Mouse (Mus musculus): ENCODE data around the gene Vma21.

Vma21 gene

GRCm38 (mm10) chrX:71815631-71816345, at the start of gene Vma21:
Gene Vma21 (plus strand): TSS chrX:71815924.
- peak; percentile 15 for DNase-seq

GRCm38 (mm10) chrX:71767909-71768308, 47.8 kb upstream of the Vma21 start:
- no peak for DNase-seq

- DNase-seq: no peak
Observed at GRCm38 (mm10) chrX:71791106-71791505, 24.6 kb upstream of the Vma21 start.

- no peak for DNase-seq
Observed at GRCm38 (mm10) chrX:71797766-71798165, 18.0 kb upstream of the Vma21 start.

GRCm38 (mm10) chrX:71798883-71799282, 16.8 kb upstream of the Vma21 start:
- no peak for DNase-seq

GRCm38 (mm10) chrX:71811966-71812835, 3.5 kb upstream of the Vma21 start:
- DNase-seq: no peak

GRCm38 (mm10) chrX:71816401-71816857, 705 bp downstream of the Vma21 start:
- peak; percentile 85 for DNase-seq

- no peak for DNase-seq
Observed at GRCm38 (mm10) chrX:71816931-71817361, 1.2 kb downstream of the Vma21 start.

- DNase-seq: no peak
Observed at GRCm38 (mm10) chrX:71838911-71839310, 23.2 kb downstream of the Vma21 start.

GRCm38 (mm10) chrX:71846696-71847095, 31.0 kb downstream of the Vma21 start:
- no peak for DNase-seq

- no peak for DNase-seq
Observed at GRCm38 (mm10) chrX:71853798-71854197, 38.1 kb downstream of the Vma21 start.
